Mouse (Mus musculus) common myeloid progenitor, adult 5-6 weeks (primary cell): ENCODE measurements at regions not wholly inside any gene's neighbourhood (a gene's known extent, or its start where the extent isn't known, plus 50 kb on each side); places are given as distances from the start of the nearest gene placed in this dataset.
A peak's percentile ranks its signal among the peaks of the same experiment; 100 is the strongest.

Source experiments
- ATAC-seq: replicated peaks from 2 replicates; pipeline ENCODE4 v1.8.0; 2016; ENCODE audit warnings: low read depth, mild to moderate bottlenecking, moderate TSS enrichment, inconsistent platforms; ENCODE audit not compliant: poor library complexity, severe bottlenecking

DNA sequence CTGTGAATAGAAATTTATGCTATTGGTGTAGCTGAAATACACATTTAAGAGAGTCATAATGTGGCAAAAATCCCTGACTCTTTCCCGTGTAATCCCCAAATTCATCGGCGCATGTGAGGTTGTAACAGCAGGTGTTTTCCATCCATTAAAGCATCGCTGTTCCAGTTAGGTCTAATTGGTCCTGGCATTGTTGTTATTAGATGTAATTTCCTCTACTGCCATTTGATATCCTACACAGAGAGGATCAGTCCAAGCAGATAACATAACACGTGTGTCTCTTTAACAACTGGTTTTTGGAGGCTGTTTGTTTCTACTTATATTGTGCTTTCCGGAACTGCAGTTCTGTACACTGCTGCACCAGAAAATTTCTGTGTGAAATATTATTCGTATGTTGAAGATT is 101.8 kb downstream of the Vgll3 start:
- no peak for ATAC-seq

DNA sequence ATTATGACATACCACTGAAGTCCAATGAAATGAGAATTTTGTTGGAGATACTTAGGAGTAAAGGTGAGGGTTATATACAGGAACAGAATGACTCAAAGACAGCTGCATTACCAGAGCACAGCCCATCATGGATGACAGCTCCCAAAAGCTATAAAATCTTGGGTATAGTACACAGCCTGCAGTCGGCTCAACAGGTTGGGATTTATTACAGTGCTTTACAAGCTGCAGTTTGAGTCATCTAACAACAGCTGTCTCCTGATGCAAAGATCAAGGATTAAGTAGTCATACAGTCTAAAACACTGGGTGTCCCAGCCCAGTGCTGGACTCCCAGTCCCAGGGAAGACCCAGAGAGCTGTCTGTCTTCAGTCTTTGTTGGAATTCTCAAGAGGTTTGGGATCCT is 110.9 kb downstream of the Vgll3 start:
- no peak for ATAC-seq

DNA sequence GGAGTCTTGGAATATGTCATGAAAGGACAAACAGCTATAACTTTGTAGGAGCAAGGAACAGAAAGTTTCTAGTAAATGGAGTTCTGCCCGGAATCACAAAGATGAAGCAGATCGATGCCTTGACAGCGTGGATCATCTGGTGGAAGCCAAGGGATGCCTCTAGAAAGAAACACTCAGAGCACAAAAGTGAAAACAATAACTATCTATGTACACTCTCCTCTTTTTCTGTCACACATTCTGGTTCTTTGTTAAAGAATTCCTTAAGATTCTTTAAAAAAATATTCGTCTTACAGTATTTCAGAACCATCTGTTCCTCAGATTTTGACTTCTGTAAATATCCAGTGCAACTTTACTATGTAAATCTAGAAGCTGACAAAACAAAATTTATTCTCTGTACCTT is 148.8 kb downstream of the Vgll3 start:
- no peak for ATAC-seq

DNA sequence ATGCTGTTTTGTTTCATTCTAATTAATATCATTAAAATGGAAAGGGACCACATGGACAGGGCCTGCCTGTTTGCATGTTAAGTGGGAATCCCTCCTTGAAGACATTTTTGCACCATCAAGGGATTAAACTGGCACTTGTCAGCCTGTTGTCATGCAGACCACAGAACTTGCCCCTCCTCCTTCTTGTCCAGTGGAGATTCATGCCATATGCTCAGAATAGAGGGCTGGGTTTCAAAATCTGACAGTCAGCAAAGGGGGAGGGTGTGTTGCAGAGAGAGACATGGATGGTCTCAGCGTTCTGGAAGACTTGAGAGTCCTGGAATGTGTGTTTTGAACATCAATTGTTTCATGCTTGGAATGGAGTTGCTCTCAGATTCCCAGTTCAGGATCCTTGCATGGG is 149.2 kb downstream of the Vgll3 start:
- ATAC-seq = no peak

DNA sequence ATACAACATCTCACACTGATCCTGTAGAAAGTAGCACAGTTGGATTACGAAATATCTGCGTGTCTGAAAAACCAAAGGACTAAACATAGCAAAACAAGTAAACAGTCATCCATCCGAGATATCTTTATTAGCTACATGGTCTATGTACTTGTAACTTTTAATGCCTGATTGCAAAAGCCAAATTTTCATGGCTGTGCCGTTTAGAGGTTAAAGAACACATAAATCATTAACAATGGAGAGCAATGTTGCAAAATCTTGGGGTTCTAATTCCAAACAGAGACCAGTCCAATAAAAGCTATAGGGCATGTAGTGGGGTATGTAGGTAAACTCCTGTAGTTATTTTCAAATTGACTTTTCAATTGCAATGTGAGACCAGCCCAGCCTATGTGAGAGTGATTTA is 162.0 kb downstream of the Vgll3 start:
- ATAC-seq = no peak

DNA sequence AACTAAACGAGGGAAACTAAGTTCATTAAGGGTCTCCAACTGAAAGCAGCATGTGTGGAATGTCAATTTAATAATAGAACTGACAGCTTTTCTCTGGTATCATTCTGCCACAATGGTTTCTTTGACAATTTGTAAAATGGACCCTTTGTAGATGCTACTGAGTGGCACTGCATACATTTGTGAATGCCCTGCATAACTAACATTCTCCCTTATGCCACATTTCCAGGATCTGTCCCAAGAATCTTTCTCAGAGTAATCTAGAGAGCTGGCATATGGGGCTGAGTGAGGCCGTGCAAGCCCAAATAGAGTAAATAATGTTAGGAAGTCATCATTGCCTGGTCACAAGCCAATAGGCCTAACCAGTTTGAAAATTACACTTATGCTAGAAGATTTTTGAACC is 172.1 kb downstream of the Vgll3 start:
- no peak for ATAC-seq

DNA sequence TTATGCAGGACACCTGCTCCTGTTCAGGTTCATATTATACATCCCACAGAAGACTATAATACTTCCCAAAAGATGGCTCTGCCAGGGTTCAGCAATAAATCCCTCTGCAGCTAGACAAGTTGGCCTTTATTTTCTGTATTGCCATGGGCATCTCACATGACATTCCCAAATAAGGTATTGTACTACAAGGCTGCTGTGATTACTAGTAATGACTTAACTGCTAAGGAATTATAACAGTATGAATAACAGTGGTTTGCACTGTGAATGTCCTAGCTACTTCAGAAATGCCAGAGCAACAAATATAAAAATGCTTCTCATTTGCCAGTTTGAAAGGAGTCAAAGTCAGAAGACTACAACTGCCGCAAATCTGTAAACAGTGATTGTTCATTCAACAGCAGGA is 184.3 kb downstream of the Vgll3 start:
- no peak for ATAC-seq

DNA sequence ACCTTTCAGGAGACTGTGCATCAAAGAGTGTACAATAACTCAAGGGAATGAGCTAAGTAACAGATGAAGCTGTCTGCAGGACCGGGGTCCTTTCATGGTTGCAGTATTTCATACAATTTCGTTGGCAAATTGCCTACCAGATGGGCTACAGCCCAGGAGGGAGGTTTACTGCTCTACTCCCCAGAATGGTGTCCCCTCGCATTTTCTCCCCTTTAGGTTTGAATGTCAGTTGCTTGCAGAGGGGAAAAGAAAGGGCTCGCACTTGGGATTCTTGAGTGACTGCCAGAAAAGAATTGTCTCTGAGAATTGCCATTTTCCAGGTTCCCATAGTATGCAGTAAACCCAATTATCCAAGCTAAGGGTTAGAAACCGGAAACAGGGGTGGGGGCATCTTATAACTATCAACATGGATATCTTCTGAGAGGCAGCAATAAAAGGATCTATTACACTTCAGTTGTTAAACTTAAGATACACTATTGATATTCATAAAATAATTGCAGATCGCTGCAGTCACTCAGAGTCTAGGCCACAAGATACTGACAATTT is 185.7 kb downstream of the Vgll3 start:
- no peak for ATAC-seq

DNA sequence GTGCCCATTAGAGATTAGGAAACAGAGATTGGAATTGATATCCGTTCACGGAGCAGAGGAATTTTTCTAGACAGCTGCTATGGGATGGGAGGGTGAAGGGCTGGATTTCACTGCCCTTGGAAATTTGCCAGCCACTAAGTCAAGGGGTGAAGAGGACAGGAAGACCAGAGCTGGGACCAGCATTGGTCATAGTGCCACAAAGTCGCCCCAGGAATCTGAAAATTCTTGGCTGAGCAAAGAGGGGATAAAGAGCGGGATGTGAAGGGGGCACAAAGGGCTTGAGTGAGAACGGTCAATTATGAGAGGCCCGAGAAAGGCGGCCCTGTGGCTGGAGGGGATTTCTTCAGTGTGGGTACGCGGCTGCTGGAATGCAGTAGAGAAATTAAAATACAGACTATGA is 189.6 kb downstream of the Vgll3 start:
- ATAC-seq = no peak

DNA sequence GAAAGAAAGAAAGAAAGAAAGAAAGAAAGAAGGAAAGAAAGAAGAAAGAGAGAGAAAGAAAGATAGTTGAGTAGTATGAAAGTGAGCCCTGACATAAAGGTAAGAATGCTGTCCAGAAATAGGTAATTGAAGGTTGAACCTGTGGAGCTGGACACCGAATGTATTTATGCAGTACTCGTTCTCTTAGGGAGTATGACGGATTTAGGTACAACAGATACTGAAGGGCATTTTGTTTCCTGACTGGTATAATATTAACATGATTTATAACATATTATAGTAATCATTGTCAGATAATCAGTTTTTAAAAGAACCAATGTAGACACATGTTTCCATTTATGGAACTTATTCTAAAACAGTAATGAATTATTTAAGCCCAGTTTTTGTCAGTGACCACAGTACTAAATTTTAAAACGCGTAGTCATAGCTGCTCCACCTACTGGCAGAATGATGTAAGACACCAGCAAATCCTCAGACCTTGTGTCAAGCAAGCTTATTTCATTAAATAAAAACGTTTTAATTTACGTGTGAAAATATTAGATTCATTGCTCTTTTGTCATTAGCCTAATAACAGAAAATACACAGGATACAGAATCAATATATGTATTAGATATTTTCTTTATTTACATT is 191.0 kb downstream of the Vgll3 start:
- peak; percentile 91 for ATAC-seq

DNA sequence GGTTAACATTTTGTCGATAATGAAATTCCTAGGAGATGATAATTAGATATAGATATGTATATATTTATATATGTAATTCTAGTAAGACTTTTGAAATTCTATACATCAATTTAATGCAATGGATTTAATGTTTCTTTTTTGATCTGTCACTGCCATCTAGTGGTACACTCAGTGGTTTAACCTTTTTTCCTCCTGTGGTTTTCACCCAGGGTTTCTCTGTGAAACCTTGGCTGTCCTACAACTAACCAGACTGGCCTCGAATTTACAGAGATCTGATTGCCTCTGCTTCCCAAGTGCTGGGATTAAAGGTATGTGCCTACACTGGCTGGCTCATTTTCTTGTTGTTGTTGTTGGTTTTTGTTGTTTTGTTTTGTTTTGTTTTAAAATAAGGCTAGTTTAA is 198.6 kb downstream of the Vgll3 start:
- peak; percentile 81; the same call in 1 of the 2 replicates for ATAC-seq

DNA sequence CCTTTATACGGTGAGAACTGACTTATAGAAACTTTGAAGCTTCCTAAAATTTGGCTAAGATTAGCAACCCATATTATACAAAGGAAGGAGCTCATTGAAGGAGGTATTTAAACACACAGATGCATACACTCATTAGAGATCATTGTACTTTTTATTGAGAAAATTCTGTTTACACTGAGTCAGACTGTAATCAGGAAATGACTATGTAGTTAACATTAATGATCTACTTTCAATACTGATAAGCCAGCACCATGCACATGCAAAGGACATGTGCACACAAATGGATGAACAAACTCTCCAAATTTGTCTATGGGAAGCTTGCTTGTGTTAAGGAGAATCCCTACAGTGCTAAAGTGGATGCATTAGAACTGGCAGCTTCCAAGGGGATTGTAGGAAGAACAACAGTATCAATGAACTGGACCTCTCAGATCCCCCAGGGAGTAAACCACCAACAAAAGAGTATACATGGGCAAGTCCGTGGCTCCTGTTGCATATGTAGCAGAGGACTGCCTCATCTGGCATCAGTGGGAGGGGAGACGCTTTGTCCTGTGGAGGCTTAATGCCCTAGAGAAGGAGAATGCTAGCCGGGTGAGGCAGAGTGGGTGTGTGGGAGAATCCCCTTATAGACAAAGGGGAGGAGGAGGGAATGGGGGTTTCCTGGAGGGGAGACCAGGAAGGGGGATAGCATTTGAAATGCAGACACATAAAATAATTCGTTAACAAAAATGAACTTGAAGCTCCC is 200.0 kb downstream of the Vgll3 start:
- ATAC-seq = no peak

DNA sequence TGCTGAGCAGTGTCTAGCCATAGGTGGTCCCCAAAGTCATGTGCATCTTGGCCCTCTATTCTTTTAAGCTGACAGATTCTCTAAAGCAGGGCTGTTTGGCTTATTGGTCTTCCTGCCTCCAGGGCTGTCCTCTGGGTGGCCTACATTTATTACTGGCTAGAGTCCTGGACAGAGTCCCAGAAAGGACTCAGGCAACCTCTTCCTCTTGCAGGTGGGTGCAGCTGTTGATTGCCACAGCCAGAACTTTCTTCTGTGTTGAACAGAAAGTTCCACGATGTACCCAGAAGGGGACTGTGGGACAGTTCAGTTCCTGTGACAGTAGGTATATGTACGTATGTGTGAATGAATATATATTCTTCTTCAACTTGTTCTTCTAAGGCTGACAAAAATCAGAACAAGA is 202.0 kb downstream of the Vgll3 start:
- ATAC-seq = no peak

DNA sequence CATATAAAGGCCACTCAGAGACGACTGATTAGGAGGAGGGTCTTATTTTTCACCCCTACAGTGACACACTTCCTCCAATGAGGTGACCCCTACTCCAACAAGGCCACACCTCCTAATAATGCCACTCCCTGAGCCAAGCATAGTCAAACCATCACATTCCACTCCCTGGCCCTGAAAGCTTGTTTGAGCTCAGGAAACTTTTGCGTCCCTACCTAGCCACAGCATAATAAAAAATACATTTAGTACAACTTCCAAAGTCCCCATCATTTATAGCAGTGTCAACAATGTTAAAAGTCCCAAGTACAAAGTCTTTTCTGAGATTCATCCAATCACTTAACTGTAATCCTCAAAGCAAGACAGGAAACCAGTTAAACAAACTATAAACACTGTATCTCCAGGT is 208.3 kb downstream of the Vgll3 start:
- ATAC-seq = no peak
